Comparison of ENCODE assay signal across 8 mouse cellular contexts in the genomic region with DNA sequence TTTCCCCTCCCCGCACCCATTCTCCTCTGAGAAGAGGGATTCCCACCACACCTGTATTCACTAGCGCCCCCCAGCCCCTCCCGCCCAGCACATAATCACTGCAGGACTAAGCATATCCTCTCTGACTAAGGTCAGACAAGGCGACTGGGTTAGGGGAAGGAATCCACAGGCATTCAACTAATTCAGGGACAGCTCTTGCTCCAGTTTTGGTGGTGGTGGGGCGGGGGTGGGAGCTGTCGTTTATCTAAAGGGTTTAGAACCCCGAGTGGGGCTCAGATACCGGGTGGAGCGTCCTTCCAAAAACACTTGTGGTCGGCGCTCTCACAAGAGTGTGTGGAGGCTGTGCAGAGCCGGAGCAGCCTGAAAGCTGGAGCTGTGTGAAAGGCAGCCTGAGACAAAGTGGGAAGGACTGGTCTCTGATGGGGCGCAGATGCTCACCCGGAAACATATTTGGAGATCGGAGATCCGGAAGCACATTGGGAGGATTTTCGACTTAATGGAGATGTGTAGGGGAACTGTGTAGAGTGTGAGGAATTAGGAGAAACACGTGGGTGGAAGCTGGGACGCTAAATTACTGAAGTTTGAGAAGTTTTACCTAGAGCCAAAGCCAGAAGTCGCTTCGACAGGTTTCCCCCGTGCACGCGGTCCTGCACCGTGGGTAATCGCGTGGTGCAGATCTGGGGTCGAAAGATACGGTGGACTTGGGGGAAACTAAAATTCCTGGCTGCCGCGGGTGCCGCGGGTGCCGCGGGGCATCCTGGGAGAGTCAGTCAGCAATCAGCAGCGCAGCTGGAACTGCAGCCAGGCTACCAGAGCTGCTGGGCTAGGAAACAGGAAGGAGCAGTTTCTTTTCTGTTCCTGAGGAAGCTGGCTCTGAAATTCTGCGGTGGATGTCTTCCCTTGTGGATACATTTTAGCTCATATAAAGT. TPM values are rescaled to one million over a fixed set of nuclear protein-coding genes. Genes with fewer than 3 reads are reported as not detected.
DNase-seq lines count a peak whose midpoint lies in the region; ATAC-seq and TF ChIP-seq lines count a peak whose summit lies in the region.

No protein-coding gene starts in this region.

- intact Hi-C loops in heart, postnatal 14 days (cut with DNase I) = loop anchor here (2.0 to 5.0 kb wide), 4 partner anchors 18 to 284 kb away; a partner anchor contains a TSS

- H3K4me2 ChIP-seq in forebrain, embryonic 12.5 days = peak overlapping the region; percentile 71
- H3K4me2 ChIP-seq in lung, embryonic 14.5 days = peak overlapping the region; percentile 76

- no peak; the same call in 1 of the 2 replicates for TF ChIP-seq POLR2A in olfactory bulb, adult 2 months (IDR thresholded peaks at IDR 0.05; ENCODE audit: insufficient read depth, low read depth, low read length)

- peak overlapping the region; percentile 53 for H3K4me3 ChIP-seq in forebrain, embryonic 12.5 days (replicated peaks)
- H3K4me3 ChIP-seq in lung, embryonic 14.5 days (ENCODE audit: low read depth, low read length) = peak overlapping the region; percentile 55
- H3K4me3 ChIP-seq in olfactory bulb, adult 2 months (ENCODE audit: insufficient read depth, low read depth, low read length) = peak overlapping the region; percentile 59

- peak; percentile 79 for DNase-seq in ES-CJ7 (ENCODE audit: low read depth, low spot score)
- DNase-seq in c-Kit-positive CD71-positive TER-119-negative erythroid progenitor cells, embryonic 14.5 days (ENCODE audit: low read depth) = peak; percentile 51
- DNase-seq in heart, postnatal 14 days = peak; percentile 75 to 78
- DNase-seq in layer of hippocampus, adult 11-12 months (ENCODE audit: low spot score) = peak; percentile 64
- peak; percentile 89 for DNase-seq in lung, embryonic 14.5 days
- peak; percentile 73 for DNase-seq in thymus, postnatal 0 days (ENCODE audit: low spot score)

- no peaks in the 10 kb centered on the region for H3K9me3 ChIP-seq in forebrain, embryonic 12.5 days
- H3K9me3 ChIP-seq in lung, embryonic 14.5 days (ENCODE audit: low read depth, low read length) = no peaks in the 10 kb centered on the region

- TF ChIP-seq CTCF in lung, embryonic 14.5 days (IDR thresholded peaks at IDR 0.05; ENCODE audit: low read depth) = no peak
- no peak for TF ChIP-seq CTCF in olfactory bulb, adult 2 months (IDR thresholded peaks at IDR 0.05; ENCODE audit: insufficient read depth, low read depth, low read length)

- H3K4me1 ChIP-seq in forebrain, embryonic 12.5 days = peaks cover 6% of the 10 kb centered on the region
- H3K4me1 ChIP-seq in lung, embryonic 14.5 days (ENCODE audit: insufficient read depth) = no peaks in the 10 kb centered on the region
- H3K4me1 ChIP-seq in olfactory bulb, adult 2 months (ENCODE audit: control insufficient read depth, insufficient read depth, low read length) = no peaks in the 10 kb centered on the region

- peak overlapping the region; percentile 64 for H3K9ac ChIP-seq in forebrain, embryonic 12.5 days
- peak overlapping the region; percentile 74 for H3K9ac ChIP-seq in lung, embryonic 14.5 days

- peak; percentile 90 for ATAC-seq in forebrain, embryonic 12.5 days (ENCODE audit: low FRiP score)
- peak; percentile 92 for ATAC-seq in lung, embryonic 14.5 days (ENCODE audit: insufficient read depth)

- under 1% methylated on average over 37 of the region's 37 CpGs for WGBS in forebrain, embryonic 12.5 days
- WGBS in lung, embryonic 14.5 days = under 1% methylated on average over 37 of the region's 37 CpGs
- under 1% methylated on average over 37 of the region's 37 CpGs for WGBS in olfactory bulb, adult 2 months

- H3K27ac ChIP-seq in forebrain, embryonic 12.5 days = peak overlapping the region; percentile 89
- peak overlapping the region; percentile 95 for H3K27ac ChIP-seq in lung, embryonic 14.5 days (ENCODE audit: low read depth)
- H3K27ac ChIP-seq in olfactory bulb, adult 2 months (ENCODE audit: insufficient read depth, low read depth, low read length) = peak overlapping the region; percentile 71

- H3K27me3 ChIP-seq in forebrain, embryonic 12.5 days = no peaks in the 10 kb centered on the region
- no peaks in the 10 kb centered on the region for H3K27me3 ChIP-seq in lung, embryonic 14.5 days (ENCODE audit: insufficient read depth, low read length)

- 0 out of 2 replicates have a peak, but pooled peaks cover 3% of the 10 kb centered on the region for H3K36me3 ChIP-seq in forebrain, embryonic 12.5 days (replicated peaks)
- no peaks in the 10 kb centered on the region for H3K36me3 ChIP-seq in lung, embryonic 14.5 days (ENCODE audit: insufficient read depth)

RNA-seq across cellular contexts. Expression of a gene that starts 18.9 kb away (rescaled TPM):
- 1.7 and 1.9 TPM in 2 replicates for polyA plus RNA-seq in forebrain, embryonic 12.5 days (2016; fragmentation: Nextera tagmentation; extraction: Ambion mirVana)
- total RNA-seq in heart, postnatal 14 days (2021) = 1 to 10 TPM; 3.8 to 5.4 TPM
- polyA plus RNA-seq in lung, embryonic 14.5 days (2014; fragmentation: Nextera tagmentation; extraction: Ambion mirVana) = 4.5 and 4.6 TPM in 2 replicates
- polyA plus RNA-seq in olfactory bulb, adult 2 months (2012; ENCODE audit: insufficient read depth, insufficient read length, low replicate concordance, missing spikeins) = not detected in 2 replicates
- 4.2 and 5.0 TPM in 2 replicates for polyA plus RNA-seq in thymus, postnatal 0 days (2015; fragmentation: Nextera tagmentation; extraction: Ambion mirVana)

RNA-seq across cellular contexts. Expression of a gene that starts 27.7 kb away (rescaled TPM):
- 8.6 and 9.2 TPM in 2 replicates for polyA plus RNA-seq in forebrain, embryonic 12.5 days (2016; fragmentation: Nextera tagmentation; extraction: Ambion mirVana)
- 1 to 10 TPM; 2.4 to 2.9 TPM for total RNA-seq in heart, postnatal 14 days (2021)
- 9.7 and 10.5 TPM in 2 replicates for polyA plus RNA-seq in lung, embryonic 14.5 days (2014; fragmentation: Nextera tagmentation; extraction: Ambion mirVana)
- polyA plus RNA-seq in olfactory bulb, adult 2 months (2012; ENCODE audit: insufficient read depth, insufficient read length, low replicate concordance, missing spikeins) = not detected in 2 replicates
- polyA plus RNA-seq in thymus, postnatal 0 days (2015; fragmentation: Nextera tagmentation; extraction: Ambion mirVana) = 16.5 and 17.3 TPM in 2 replicates

RNA-seq across cellular contexts. Expression of a gene that starts 50.3 kb away (rescaled TPM):
- polyA plus RNA-seq in forebrain, embryonic 12.5 days (2016; fragmentation: Nextera tagmentation; extraction: Ambion mirVana) = 15.0 and 16.2 TPM in 2 replicates
- total RNA-seq in heart, postnatal 14 days (2021) = 1 to 10 TPM; 4.2 to 5.3 TPM
- polyA plus RNA-seq in lung, embryonic 14.5 days (2014; fragmentation: Nextera tagmentation; extraction: Ambion mirVana) = 21.3 and 24.9 TPM in 2 replicates
- not detected in 2 replicates for polyA plus RNA-seq in olfactory bulb, adult 2 months (2012; ENCODE audit: insufficient read depth, insufficient read length, low replicate concordance, missing spikeins)
- polyA plus RNA-seq in thymus, postnatal 0 days (2015; fragmentation: Nextera tagmentation; extraction: Ambion mirVana) = 2.2 and 2.6 TPM in 2 replicates

Comparison
In these comparisons a context has a peak if more than half of its experiments do, and no peak if none do; other contexts are left out.
1. Peak in every context shown above with its lines: DNase-seq, ATAC-seq, H3K4me3 ChIP-seq and H3K27ac ChIP-seq.